Mouse (Mus musculus) heart, postnatal 0 days (tissue): ENCODE results near the gene Emd.

Experiments used
- CTCF ChIP-seq: IDR thresholded peaks from 2 replicates; pipeline ENCODE4 v1.5.1; 2016; ENCODE audit warnings: antibody characterized with exemption, control low read depth, low read depth
- EP300 ChIP-seq: IDR thresholded peaks from 2 replicates; pipeline ENCODE4 v1.6.1; 2016; ENCODE audit warnings: antibody characterized with exemption, low read depth

DNA sequence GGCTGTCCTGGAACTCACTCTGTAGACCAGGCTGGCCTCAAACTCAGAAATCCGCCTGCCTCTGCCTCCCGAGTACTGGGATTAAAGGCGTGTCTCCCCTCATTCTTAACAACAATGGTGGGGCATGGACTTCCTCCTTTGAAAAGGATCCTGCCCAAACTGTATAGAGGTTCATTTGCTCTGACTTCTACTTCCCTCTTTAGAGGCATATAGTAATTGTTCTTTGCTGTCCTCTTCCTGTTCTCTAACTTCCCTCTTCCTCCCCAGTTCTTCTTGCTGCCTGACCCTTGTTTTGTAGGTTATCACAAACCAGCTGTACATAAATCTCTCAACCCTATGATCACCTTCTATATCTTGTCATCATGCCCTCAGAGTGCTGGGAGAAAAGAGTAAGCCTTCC lies 45.2 kb downstream of the Emd start:
- no peak for TF ChIP-seq CTCF
- no peak for TF ChIP-seq EP300
